Mouse (Mus musculus): ENCODE measurements around the gene Crb1.

- TF ChIP-seq POLR2A (IDR thresholded peaks at IDR 0.05; ENCODE audit: borderline replicate concordance, extremely low read depth, low read depth, low read length) (no peak), CTCF (IDR thresholded peaks at IDR 0.05; ENCODE audit: insufficient read depth, low read length) (no peak)
Observed at GRCm38 (mm10) chr1:139153006-139153405, 223.9 kb downstream of the Crb1 start.
